Mouse (Mus musculus) c-Kit-positive CD71-positive TER-119-positive erythroid progenitor cells, embryonic 14.5 days (primary cell): ENCODE measurements around the gene Phlpp2.

Experiments
- DNase-seq: peaks from one replicate; pipeline ENCODE4 v3.0.0-alpha.2; 2013; ENCODE audit warnings: low spot score

Phlpp2 gene

GRCm38 (mm10) chr8:109962896-109963295 is 94.6 kb downstream of the Phlpp2 start:
- DNase-seq, result no peak

- no peak for DNase-seq
These were observed 95.1 kb downstream of the Phlpp2 start for GRCm38 (mm10) chr8:109963421-109963820.

DNA sequence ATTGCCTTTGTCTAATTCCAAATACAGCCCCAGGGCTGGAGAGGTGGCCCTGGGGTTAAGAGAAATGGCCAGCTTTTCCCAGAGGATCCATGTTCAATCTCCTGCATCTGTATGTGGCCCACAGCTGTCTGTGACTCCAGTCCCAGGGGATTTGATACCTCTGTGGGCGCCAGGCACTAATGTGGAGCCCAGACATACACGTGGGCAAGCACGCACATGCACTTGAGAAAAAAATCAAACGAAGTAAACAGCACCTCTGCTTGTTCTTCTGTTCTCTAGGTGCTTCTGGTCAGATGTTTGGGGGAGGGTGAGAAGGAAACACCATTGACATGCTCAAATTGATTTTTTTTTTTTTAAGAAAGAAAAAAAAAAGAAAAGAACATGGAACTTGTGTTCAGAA is 95.8 kb downstream of the Phlpp2 start:
- DNase-seq, result no peak

DNA sequence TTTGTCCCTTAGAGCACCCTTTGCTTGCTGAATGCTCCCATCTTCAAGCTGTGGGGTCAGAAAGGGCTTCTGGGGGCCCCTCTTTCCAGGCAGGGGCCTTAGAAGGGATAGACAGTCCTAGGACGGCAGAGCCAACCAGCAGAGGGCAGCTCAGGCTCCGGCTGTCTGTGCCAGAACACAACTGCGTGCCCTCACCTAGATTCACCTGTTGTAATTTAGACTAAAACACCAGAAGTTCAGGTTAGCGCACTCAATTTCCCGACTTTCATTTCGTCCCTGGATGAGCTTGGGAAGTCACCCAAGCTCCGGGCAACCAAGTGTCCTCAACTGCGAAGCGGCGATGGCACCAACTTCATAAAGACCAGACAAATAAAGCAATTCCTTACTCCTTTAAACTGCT is 100.5 kb downstream of the Phlpp2 start:
- DNase-seq, result no peak

- peak; percentile 26 for DNase-seq
These were observed 102.0 kb downstream of the Phlpp2 start for GRCm38 (mm10) chr8:109970323-109970722.

DNA sequence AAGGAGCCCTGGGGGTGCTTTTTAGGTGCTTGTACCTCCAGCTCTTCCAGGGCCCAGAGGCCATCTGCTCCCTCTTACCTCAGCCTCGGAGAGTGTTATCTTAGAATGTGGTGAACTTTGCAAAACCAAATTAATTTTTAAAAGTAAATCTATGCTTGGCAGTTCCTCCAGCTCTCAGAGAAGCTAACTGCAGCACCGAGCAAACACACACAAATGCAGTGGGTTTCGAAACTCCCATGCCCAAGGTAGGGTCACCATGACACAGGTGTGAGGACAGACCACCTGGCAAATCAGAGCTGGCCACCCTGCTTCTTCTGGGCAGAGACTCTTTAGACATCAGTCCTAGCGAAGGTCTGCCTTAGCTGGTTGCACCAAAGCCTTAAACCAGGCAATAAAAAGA is 104.6 kb downstream of the Phlpp2 start:
- no peak for DNase-seq

- no peak for DNase-seq
These were observed 111.0 kb downstream of the Phlpp2 start for GRCm38 (mm10) chr8:109979339-109979738.

DNA sequence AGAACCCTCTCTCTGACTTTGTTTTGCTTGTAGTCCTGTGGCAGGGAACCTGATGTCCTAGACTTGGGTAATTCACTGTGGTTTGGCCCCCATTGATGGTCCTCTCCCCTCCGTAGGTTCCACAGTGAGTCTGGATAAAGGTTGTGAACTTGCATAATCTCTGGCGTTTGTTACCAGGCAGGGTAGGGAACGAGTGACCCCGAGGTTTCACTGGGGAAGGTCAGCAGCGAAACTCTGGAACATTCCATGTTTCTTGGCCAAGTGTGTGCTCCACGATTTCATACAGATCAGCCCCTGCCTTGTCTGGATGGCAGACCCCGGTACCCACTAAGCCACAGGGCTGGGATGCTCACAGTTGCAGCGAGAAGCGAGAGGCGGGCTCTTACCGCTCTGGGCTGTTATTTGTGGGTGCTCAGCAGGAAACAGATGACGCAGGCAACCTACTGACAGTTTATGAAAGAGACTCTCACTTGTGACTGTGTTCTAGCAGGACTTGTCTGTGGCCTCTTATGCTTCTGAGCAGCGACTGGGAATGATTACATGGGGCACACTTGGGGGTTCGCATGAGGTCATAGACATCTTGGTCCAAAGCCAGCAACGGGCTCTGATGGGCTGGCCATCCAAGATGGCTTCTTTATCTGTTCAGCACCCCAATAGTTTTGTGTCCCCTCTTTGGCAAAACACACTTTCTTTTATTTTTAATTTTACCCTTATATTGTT is 114.2 kb downstream of the Phlpp2 start:
- DNase-seq, result no peak

DNA sequence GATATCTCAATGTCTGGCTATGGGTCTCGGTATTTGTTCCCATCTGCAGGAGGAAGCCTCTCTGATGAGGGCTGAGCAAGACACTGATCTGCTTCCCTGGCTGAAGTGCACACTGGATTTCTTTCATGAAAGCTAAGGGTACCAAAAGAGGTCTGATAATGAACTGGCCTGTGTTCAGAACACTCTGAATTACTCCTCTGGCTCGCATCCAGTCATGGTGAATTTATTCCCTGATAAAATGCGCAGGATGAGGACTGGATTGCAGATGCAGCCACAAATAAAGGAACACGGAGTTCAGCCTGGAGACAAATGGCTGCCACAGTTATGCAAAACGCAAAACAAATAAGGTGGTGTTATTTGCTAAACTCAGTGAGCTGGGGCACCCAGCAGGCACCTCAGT is 115.6 kb downstream of the Phlpp2 start:
- no peak for DNase-seq

- DNase-seq, result no peak
These were observed 118.0 kb downstream of the Phlpp2 start for GRCm38 (mm10) chr8:109986384-109986783.

- no peak for DNase-seq
These were observed 119.4 kb downstream of the Phlpp2 start for GRCm38 (mm10) chr8:109987776-109988175.

DNA sequence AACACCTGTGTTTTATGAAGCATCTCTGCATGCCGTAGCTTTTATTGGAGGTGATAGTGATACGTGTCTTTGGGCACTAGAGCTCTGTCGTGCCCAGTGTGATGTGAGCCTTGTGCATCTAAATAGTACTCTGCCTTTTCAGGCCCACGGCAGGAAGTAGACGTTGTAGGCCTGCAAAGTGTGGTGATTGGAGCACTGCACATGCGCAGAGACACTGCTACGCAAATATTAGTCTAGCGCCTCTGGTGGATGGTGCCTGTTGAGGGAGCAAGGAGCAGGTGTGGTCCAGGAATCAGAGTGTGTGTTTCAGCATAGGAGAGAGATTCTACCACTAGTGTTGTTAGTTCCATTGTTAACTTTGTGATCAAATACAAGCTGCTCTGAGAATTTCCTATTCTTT is 120.8 kb downstream of the Phlpp2 start:
- no peak for DNase-seq

- no peak for DNase-seq
These were observed 121.9 kb downstream of the Phlpp2 start, which contains the start of gene Tat for GRCm38 (mm10) chr8:109990224-109990623. Tat (plus strand) TSS chr8:109990437.

DNA sequence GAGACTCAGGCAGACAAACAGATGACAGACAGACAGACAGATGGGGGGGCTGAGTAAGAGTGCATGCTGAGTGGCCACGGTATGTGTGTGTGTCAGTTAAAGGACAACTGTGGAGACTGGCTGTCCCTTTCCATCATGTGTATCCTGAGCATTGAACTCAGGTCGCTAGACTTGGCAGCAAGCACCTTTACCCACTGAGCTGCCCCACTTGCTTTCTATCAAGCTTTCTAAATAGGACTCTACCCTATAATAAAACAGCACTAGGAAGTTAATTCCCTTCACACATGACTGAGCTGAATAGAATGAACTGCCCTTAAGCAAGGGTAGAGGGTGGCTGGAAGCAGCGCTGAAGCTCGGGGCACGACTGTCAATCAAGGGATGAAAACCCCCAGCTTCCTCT is 123.8 kb downstream of the Phlpp2 start:
- DNase-seq, result no peak

GRCm38 (mm10) chr8:109992951-109993350 is 124.6 kb downstream of the Phlpp2 start:
- DNase-seq, result no peak
